Mouse (Mus musculus): ENCODE results near the gene Mak.
"Not testable (repeated sequence)": the region's sequence is repeated elsewhere in the genome, so short reads cannot be mapped to it uniquely, and the experiment has no call there.

Gene Mak

GRCm38 (mm10) chr13:41000140-41000925 lies 79.2 kb downstream of the Mak start:
- no peak for DNase-seq (ENCODE audit: low read depth, low spot score)

- DNase-seq (ENCODE audit: low read depth, low spot score) = not testable (repeated sequence)
These were observed 81.0 kb downstream of the Mak start for GRCm38 (mm10) chr13:40998537-40998936.

GRCm38 (mm10) chr13:40994487-40995263 lies 84.8 kb downstream of the Mak start:
- DNase-seq (ENCODE audit: low read depth, low spot score) = no peak

- no peak for DNase-seq (ENCODE audit: low read depth, low spot score)
These were observed 91.1 kb downstream of the Mak start for GRCm38 (mm10) chr13:40988418-40988817.

- DNase-seq (ENCODE audit: low read depth, low spot score) = not testable (repeated sequence)
These were observed 91.8 kb downstream of the Mak start for GRCm38 (mm10) chr13:40987608-40988303.

- DNase-seq (ENCODE audit: low read depth, low spot score) = no peak
These were observed 93.4 kb downstream of the Mak start for GRCm38 (mm10) chr13:40986081-40986480.

GRCm38 (mm10) chr13:40982759-40983158 lies 96.7 kb downstream of the Mak start:
- no peak for DNase-seq (ENCODE audit: low read depth, low spot score)

- DNase-seq (ENCODE audit: low read depth, low spot score) = no peak
These were observed 100.2 kb downstream of the Mak start for GRCm38 (mm10) chr13:40979321-40979720.

GRCm38 (mm10) chr13:40978652-40979051 lies 100.9 kb downstream of the Mak start:
- no peak for DNase-seq (ENCODE audit: low read depth, low spot score)

- DNase-seq (ENCODE audit: low read depth, low spot score) = peak; percentile 65
These were observed 101.9 kb downstream of the Mak start for GRCm38 (mm10) chr13:40977609-40978008.
